Mouse (Mus musculus) layer of hippocampus, adult 18-20 months (tissue): ENCODE data around the gene Npas4. TPM values are rescaled to one million over a fixed set of nuclear protein-coding genes. Genes with fewer than 3 reads are reported as not detected.
"Not testable (repeated sequence)": the region's sequence is repeated elsewhere in the genome, so short reads cannot be mapped to it uniquely, and the experiment has no call there.

Experiments used
- DNase-seq, 2 experiments: peaks; one replicate each; pipeline ENCODE4 v3.0.0; 2022; ENCODE audit warnings: low spot score in 2 of 2
- long read RNA-seq: library from polyadenylated mRNA; stranded (forward); transcript quantifications from one replicate; pipeline ENCODE4 v2.0.0, GENCODE M21; 2021
- total RNA-seq, 2 experiments: library from RNA; stranded (reverse); gene quantifications; 2 replicates each; pipeline ENCODE4 v1.2.3; 2021

The Npas4 gene
- total RNA-seq: 10 to 100 TPM; 12.4 to 15.1 TPM
- long read RNA-seq, partial matches to known transcripts: 0 of 1 reads
- long read RNA-seq, other reads (novel, unspliced or antisense): 0 of 1 reads

DNA sequence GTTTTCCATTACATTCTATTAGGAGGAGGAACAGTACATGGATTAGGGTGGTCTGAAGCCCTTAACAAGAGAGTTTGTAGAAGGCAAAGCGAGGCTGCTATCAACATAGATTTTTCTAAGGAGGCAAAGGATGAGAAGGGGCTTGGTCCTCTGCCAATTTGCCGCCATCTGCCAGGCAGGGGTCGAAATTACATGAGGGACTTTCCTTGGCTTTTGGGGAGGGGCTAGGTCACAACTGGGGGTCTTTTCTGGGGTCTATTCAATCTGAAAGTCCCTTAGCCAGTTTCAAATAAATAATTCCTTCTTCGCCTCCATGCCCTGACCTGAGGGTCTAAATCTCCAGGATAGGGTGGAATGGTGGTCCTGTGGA is at the start of gene Npas4:
Npas4 (minus strand) TSS at position 61 of the 370 bp plus-strand sequence.
- DNase-seq: no peak

DNA sequence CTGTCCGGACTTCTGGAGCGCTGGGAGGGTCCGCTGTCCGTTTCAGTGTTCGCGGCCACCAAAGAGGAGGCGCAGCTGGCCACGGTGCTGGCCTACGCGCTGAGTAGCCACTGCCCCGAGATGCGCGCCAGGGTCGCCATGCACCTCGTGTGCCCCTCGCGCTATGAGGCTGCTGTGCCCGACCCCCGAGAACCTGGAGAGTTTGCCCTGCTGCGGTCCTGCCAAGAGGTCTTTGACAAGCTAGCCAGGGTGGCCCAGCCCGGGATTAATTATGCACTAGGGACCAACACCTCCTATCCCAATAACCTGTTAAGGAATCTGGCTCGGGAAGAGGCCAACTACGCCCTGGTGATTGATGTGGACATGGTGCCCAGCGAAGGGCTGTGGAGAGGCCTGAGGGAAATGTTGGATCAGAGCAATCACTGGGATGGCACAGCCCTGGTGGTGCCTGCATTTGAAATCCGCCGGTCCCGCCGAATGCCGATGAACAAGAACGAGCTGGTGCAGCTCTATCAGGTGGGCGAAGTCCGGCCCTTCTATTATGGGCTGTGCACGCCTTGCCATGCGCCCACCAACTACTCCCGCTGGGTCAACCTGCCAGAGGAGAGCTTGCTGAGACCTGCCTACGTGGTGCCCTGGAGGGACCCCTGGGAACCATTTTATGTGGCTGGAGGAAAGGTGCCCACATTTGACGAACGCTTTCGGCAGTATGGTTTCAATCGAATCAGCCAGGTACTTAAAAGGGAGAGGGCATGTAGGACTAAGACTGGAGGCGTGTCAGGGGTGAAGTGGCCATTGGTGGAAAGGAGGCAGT is 49.4 kb upstream of the Npas4 start:
- DNase-seq: peak in 1 of 2 experiments; percentile 33

DNA sequence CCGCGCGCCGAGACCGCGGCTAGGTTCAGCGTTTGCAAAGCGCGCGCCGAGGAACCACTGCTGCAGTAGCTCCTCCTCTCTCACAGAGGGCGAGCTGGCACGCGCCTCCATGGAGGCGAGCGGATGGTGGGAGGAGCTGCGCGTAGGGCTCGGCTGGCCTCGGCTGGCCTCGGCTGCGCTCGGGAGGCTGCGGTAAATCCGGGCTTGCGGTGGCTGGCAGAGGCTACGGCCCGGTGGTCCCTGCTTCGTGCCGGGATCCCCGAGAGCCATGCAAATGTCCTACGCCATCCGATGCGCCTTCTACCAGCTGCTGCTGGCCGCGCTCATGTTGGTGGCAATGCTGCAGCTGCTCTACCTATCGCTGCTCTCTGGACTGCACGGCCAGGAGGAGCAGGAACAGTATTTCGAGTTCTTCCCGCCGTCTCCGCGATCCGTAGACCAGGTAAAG is 48.6 kb upstream of the Npas4 start, which contains the start of the genes B4gat1 and AC124502.3:
B4gat1 (plus strand) TSS at position 118 of the 448 bp plus-strand sequence.
AC124502.3 (plus strand) TSS at position 183 of the 448 bp plus-strand sequence.
- DNase-seq: peak; percentile 90 to 92

DNA sequence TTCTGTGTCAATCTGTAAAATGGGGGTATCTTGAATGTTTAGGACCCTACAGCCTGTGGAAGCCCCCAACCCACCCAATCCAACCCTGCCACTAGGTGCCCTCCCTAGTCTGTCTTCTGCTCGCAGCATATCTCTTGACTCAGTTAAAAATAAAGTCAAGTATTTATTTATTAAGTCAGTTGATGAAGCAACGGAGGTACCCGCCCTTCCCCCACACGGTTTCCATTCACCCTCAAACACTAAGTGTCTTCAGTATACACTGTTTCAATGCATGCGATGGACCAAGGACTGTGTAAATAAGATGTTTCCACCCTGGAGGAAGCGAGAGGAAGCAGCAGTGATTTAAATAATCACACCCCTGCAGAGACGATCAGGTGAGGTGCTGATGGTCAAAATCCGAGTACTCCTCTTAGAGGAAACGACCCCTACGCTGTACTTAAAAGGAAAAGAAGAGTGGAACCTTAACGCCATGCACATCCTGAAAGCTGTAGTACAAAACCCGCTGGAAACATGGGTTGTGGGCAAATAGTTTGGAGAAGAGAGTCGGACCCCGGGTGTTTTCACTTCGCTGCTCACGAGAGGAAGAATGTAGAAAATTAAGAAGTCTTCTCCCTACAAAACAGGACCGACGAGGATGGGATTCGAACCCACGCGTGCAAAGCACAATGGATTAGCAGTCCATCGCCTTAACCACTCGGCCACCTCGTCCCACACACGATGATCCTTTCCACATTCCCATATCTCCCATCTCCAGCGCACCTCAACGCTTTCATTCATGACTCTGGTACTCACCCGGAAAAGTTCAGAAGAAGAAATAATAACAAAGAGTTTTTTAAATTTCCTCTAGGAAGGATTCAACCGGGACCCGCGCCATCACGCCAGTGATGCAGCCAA is 47.8 kb upstream of the Npas4 start:
- DNase-seq: peak; percentile 86 to 91

DNA sequence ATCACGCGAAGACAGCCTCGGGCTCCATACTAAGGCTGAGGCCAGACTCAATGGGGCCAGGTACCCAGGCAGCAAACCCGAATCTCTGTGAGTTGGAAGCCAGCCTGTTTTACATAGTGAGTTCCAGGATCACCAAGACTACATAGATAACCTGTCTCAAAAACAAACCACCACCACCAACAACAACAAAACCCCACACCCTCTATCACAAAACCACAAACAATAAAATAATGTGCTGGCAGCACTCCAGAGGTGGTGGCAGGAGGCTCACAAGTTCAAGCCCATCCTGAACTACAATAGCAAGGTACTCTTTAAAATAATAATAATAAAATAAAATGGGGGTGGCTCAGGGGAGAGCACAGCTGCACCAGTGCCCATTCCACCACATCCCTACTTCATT is 46.5 kb upstream of the Npas4 start:
- no peak for DNase-seq

DNA sequence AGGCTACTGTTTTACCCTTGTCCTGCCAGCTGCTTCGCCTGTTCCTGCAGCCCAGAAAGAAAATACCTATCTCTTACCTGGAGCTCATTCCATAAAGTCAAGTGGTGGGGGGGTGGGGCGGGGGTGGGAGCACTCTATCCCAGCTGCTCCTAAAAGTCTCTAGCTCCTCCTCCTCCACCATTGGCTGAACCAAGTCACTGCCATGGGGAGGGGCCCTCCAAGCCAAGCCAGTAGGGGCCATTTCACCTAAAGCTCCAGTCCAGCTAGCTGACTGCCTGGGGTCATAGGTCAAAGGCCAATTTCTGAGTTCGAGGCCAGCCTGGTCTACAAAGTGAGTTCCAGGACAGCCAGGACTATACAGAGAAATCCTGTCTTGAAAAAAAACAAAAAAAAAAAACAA is 42.6 kb upstream of the Npas4 start:
- DNase-seq: no peak

DNA sequence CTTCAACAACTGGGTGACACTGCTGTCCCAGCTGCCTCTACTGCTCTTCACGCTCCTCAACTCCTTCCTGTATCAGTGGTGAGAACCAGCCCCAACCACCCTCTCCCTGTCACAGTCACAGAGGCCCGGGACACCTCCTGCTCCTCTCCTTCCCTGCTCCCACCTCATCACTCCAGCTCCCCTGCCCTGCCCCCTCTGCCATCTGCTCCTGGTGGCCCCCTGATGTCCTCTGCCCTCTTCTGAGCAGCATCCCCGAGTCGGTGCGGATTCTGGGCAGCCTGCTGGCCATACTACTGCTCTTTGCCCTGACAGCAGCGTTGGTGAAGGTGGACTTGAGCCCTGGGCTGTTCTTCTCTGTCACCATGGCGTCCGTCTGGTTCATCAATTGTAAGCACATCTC is 36.0 kb upstream of the Npas4 start:
- DNase-seq: no peak

DNA sequence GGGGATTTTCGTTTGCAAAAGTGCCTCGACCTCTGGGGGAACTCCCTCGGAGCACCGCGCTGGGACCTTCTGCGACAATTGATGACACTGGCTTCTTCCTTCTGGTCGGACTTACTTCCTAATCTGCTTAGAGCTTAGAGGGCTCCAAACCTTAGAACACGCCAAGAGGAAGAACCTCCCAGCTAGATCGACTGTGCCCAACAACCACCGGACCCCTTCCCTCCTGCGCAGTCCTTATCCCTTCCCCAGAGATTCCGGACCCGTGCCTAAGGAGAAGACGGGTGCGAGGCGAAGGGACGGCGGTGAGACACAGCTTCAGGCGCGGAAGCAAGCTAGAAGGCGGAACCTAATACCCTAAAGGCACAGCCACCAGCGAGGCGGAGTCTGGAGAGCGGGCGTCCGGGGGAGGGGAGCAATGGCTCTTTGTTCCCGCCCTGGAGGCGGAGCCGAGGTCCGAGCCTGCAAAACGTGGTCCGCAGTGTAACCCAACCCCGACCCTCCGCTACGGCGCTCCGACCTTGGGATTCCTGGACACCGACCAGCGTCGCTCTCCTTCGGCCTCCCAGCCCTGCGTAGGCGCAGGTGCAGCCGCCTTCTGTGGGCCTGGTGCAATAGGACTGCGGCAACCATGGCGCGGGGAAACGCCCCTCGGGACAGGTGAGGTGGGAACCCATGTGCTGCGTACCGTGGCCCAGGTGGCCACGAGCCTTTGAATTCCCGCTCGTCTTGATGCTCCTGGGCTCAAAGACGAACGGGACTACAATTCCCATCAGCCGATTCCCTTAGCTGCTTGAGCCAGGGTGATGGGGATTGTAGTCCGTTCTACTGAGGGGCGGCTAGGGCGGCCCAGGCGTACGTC is 33.7 kb upstream of the Npas4 start, which contains the start of gene Slc29a2:
Slc29a2 (plus strand) TSS at position 240 of the 859 bp plus-strand sequence.
- peak; percentile 90 to 92 for DNase-seq

DNA sequence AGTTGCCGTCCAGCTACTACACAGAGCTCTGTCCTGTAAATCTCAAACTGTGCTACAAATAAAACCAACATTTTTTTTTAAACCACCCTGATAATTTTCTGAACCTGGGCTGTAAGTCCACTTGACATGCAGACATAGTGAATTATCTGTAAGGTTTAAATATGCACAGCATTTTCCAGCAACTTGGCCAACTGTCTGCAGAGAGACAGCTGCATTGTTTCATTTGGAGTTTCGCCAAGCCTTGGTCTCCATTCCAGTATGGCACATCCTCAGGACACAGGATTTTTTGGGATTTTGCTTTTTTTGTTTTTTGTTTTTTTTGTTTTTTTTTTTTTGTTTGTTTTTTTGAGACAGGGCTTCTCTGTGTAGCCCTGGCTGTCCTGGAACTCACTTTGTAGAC is 31.3 kb upstream of the Npas4 start:
- no peak for DNase-seq

DNA sequence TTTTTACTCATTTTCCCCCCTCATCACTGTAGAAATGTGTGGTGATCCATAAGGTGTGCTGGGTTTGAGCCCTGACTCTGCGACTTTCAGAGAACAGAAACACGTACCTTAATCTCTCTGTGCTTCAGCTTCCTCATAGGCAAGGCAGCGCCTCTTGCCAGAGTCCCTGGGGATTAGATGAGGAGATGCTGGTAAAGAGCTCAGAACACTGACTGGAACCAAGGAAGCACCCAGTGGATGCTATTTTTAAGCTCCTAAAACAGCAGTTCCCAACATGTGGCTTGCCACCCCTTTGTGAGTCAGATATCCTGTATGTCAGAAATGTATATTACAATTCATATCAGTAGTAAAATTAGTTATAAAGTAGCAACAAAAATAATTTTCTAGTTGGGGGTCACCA is 28.1 kb upstream of the Npas4 start:
- DNase-seq: no peak

DNA sequence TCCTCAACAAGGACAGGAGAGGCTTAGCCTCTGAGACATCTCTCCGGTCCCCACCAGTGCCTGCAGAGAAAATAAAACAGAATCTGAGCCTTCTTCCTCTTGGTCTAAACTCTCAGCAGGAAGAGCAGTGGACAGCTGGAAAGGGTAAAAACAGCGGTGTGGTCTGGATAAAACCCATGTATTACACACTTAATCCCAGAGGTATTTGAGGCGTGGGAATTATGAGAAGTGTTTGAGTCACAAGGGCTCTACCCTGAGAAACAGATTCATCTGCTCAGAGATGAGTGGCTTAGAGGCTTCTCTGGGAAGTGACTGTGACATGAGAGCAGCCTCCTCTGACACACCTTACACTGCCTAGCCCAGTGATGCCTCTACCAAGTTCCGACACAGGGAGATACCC is 27.5 kb upstream of the Npas4 start:
- DNase-seq: no peak

DNA sequence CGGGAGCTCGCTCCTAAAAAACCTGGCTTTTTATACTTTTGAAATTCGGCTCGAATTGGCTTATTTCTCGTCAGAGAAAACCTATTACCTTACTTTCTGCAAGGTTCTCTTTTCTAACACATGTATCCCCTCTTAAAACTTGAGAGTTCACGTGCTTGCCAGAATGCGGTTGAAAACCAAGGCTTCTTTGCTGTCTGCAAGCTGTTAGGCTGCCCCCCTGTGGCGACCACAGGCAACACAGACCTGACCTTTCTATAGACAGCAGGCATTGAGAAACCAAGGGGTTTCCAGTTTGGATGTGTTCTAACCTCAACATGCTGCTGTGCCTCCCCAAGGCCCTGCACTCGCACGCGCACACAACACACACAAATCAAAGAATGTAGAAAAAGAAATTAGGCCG is 26.7 kb upstream of the Npas4 start:
- DNase-seq: peak in 1 of 2 experiments; percentile 69

DNA sequence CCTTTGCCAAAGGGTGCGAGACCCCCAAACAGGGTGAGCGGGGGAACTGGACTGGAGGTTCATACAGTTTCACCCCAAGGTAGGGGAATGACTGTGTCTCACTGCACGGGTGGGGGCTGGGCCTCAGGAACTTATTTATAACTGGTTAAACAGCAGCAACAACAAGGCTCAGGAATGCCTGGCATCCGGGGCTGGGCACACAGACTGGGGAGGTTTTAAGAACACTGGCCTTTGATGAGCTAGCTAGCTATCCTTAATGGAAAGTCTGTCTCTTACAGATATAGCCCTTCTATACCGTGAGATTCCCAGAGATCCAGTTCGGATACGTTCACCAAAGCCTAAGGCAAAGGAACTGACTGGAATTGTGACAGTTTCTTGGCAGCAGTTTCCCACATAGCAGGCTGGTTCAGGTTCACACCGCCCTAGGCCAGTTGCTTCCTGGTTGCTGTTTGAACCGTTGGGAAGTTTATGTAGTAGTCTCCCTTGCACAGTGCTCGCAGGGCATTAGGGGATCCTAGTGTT is 26.2 kb upstream of the Npas4 start:
- DNase-seq: no peak

DNA sequence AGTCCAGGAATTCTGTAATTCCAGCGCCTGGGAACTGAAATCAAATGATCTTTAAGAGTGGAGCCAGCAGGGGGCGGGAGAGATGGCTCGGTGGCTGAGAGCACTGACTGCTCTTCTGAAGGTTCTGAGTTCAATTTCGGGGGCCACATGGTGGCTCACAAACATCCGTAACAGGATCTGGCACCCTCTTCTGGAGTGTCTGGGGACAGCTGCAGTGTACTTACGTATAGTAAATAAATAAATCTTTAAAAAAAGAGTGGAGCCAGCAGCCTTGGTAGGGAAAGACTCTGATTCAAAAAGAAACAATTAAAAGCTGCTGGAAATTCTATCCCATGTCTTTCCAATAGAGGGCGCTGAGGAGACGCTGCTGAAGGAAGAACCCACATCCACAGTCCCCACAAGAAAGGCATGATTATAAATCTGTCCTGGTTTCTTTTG is 24.9 kb upstream of the Npas4 start:
- peak in 1 of 2 experiments; percentile 40 for DNase-seq

DNA sequence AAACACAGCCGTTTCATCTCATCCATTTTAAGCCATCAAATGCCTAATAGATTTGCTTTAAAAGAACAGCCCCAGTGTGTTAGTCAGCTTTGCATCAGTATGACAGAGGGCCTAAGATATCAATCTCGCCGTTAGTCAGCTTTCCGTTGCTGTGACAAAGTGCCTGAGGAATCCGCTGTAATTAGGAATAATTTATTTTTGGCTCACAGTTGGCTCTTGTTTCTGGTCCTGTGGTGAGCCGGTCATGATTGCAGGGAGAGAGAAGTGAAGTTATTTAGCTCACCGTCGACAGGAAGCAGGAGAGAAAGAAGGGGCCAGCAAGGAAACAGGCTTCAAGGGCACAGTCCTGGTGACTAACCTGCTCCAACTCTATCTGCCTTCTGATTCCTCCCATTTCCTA is 23.0 kb upstream of the Npas4 start:
- no peak for DNase-seq

DNA sequence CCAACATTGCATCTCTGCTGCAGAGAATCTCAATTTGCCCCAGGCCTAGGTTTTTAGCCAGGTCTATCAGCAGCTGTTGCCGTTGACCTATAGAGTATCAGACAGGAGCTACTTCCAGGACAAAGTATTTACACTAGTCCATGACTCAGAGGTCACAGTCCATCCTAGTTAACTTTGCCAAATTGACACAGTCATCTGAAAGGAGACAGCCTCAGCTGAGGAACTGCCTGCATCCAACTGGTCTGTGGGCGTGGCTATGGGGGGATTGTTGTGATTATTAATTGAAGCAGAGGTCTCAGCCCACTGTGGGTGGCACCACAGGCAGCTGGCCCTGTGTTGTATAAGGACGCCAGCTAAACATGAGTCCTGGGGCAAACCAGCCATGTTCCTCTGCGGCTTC is 14.8 kb upstream of the Npas4 start:
- no peak for DNase-seq

DNA sequence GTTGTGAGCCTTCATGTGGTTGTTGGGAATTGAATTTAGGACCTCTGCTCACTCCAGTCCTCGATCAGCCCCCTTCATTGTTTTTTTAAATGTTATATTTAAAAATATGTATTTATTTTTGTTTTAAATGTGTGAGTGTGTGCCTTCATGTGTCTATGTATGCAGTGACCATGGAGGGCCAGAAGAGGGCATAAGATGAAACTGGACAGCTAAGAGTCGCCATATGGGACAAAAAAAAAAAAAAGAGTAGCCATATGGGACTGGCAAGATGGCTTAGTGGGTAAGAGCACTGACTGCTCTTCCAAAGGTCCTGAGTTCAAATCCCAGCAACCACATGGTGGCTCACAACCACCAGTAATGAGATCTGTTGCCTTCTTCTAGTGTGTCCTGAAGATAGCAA is 13.5 kb upstream of the Npas4 start:
- DNase-seq: not testable (repeated sequence)

DNA sequence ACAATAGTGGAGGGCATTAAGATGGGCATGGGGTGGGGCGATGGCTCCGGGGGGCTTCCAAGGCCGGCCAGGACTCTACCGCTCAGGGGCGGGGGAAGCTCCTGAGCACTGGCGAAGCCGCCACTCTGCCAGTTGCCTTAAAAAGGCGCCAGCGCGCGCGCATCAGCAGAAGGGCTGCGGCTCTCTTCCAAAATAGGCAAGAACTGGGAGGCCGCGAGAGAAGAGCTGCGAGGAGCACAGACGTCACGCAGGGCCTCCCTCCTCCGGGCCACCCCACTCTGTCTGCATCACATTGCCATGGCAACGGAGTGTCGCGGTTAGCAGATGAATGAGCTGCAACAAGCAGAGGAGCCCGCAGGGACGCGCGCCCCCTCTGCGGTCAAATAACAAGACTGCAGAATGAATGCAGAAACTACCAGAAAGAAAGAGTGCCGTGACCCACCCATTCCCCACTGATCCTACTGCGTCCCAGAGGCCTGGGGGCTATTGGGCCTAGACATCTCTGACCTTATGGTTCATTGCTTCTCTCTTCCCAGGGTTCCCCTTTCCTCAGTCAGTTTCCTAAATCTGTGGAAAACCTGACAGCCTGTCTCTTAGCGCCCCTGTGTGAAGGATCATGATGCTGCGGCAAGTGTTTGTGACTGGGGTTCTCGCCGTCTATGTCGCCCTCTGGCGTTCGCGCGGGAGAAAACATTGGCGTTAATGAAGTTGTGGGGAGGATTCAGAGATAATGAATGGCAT is 11.7 kb upstream of the Npas4 start:
- DNase-seq: peak; percentile 97

DNA sequence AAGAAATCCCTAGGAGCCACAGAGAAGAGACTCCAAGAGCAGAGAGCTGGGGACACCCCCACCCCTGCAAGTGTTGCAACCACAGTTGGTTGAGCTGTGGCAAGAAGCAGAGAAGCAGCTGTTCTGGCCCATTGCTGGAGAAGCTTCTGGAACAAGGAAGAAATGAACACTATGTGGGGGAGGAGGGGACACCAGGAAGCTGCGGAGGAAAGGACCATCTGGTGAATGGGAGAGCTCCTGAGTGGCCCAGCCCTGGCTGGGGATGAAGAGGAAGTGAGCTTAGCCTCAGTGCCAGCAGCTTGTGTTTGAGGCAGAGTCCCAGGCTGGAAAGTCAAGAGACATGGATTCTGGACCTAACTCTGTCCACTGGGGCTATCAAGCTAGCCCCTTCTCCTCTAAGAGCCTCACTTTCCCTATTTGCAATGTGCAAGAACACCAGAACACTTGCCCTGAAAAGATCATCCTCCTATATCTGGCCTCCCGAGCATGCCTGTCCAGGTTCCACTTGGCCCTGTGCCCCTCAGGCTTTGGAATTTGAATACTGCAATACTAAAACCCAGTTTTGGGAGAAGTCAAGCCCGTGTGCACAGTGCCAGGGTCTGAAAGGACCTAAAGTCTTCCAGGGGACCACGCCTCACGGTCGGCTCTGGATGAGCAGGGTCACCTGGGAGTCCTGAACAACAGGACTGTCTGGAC is 9.5 kb upstream of the Npas4 start:
- DNase-seq: peak in 1 of 2 experiments; percentile 53
